Comparison of ENCODE assay signal across 8 mouse cellular contexts in the genomic region with DNA sequence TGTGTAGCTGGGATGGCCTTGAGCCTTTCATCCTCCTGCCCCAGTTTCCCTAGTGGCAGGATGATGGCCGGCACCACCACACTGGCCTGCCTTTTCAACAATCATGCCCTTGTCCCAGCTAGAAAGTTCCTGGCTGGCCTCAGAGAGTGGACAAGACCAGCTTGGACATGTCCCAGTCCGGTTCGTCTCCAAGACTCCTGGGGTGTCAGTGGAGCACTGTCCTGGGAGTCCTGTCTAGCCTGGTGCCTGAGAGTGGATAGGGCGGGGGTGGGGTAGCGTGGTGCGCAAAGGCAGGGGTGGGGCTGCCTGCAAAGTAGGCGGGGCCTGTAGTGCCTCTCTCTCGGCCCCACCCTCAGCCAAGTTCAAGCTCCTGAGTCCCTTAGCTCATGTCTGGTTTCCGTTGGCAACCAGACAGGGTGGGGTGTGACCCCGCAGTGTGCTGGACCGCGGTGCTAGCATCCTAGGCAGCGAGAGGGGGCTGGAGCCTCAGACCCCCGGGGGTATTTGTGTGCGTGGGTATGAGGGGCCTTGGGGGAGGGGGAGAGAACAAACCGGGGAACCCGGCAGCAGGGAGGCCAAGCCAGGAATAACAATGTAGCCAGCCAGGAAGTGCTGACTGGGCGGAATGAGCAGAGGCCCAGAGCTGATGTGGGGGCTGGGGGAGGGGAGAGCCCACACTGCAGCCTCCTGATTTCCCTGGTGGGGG. TPM values are rescaled to one million over a fixed set of nuclear protein-coding genes. Genes with fewer than 3 reads are reported as not detected.
DNase-seq lines count a peak whose midpoint lies in the region; ATAC-seq lines count a peak whose summit lies in the region.

No protein-coding gene starts in this region.

- peaks cover 76% of the 10 kb centered on the region; the same call in 1 of the 2 replicates for H3K79me2 ChIP-seq in macrophage (ENCODE audit: inconsistent target)

- H3K9me3 ChIP-seq in forebrain, embryonic 11.5 days (ENCODE audit: control insufficient read depth, low read length), result no peaks in the 10 kb centered on the region
- no peaks in the 10 kb centered on the region for H3K9me3 ChIP-seq in stomach, embryonic 16.5 days (replicated peaks; ENCODE audit: control insufficient read depth, low read length)

- peaks cover 27% of the 10 kb centered on the region for H3K4me1 ChIP-seq in forebrain, embryonic 11.5 days (replicated peaks; ENCODE audit: control insufficient read depth, insufficient read depth, low read length)
- peaks cover 30% of the 10 kb centered on the region for H3K4me1 ChIP-seq in stomach, embryonic 16.5 days (ENCODE audit: control insufficient read depth, insufficient read depth, low read length)

- peaks cover 15% of the 10 kb centered on the region for H3K27me3 ChIP-seq in forebrain, embryonic 11.5 days (ENCODE audit: control insufficient read depth, insufficient read depth, low read length)
- no peaks in the 10 kb centered on the region for H3K27me3 ChIP-seq in stomach, embryonic 16.5 days (ENCODE audit: control insufficient read depth, insufficient read depth, low read length)

- H3K4me3 ChIP-seq in forebrain, embryonic 11.5 days (ENCODE audit: low read depth, low read length), result 0 out of 2 replicates have a peak overlapping the region, but pooled peaks have one; percentile 9
- H3K4me3 ChIP-seq in macrophage (ENCODE audit: inconsistent target), result no peak overlapping the region
- peak overlapping the region; percentile 24 for H3K4me3 ChIP-seq in stomach, embryonic 16.5 days (replicated peaks; ENCODE audit: low read length)

- 4% methylated on average over 18 of the region's 18 CpGs for WGBS in forebrain, embryonic 11.5 days
- WGBS in macrophage (ENCODE audit: missing documents), result 70% methylated on average over 17 of the region's 18 CpGs
- 9% methylated on average over 18 of the region's 18 CpGs for WGBS in stomach, embryonic 16.5 days

- DNase-seq in layer of hippocampus, adult 11-12 months (ENCODE audit: low spot score), result peak; percentile 69
- no peak for DNase-seq in layer of hippocampus, adult 8-10 months (ENCODE audit: low spot score in 2 of 2)
- DNase-seq in c-Kit-negative CD71-positive TER-119-positive erythroid progenitor cells, embryonic 14.5 days (ENCODE audit: low read depth, low spot score), result peak; percentile 62
- DNase-seq in forebrain, embryonic 11.5 days (ENCODE audit: low spot score), result peak; percentile 88
- DNase-seq in heart, postnatal 4 days, result peak; percentile 83
- DNase-seq in layer of hippocampus, postnatal 14 days (ENCODE audit: low spot score in 2 of 2), result peak; percentile 61 to 66

- ATAC-seq in forebrain, embryonic 11.5 days (replicated peaks; ENCODE audit: low FRiP score), result peak; percentile 85
- ATAC-seq in stomach, embryonic 16.5 days (ENCODE audit: insufficient read depth, low FRiP score), result peak; percentile 83

- peak overlapping the region; percentile 54 for H3K9ac ChIP-seq in forebrain, embryonic 11.5 days (ENCODE audit: low read length)
- peak overlapping the region; percentile 54 for H3K9ac ChIP-seq in stomach, embryonic 16.5 days (ENCODE audit: low read length)

- H3K27ac ChIP-seq in forebrain, embryonic 11.5 days (ENCODE audit: low read depth, low read length), result peak overlapping the region; percentile 69
- peak overlapping the region; percentile 86 for H3K27ac ChIP-seq in macrophage
- H3K27ac ChIP-seq in stomach, embryonic 16.5 days (ENCODE audit: low read length), result peak overlapping the region; percentile 90

- peak overlapping the region; percentile 42 for H3K4me2 ChIP-seq in forebrain, embryonic 11.5 days (ENCODE audit: low read depth, low read length, severe bottlenecking)
- H3K4me2 ChIP-seq in stomach, embryonic 16.5 days (ENCODE audit: low read depth, low read length), result peak overlapping the region; percentile 46

- H3K36me3 ChIP-seq in forebrain, embryonic 11.5 days (ENCODE audit: control insufficient read depth, insufficient read depth, low read length), result no peaks in the 10 kb centered on the region; the same call in 1 of the 2 replicates
- H3K36me3 ChIP-seq in macrophage (ENCODE audit: inconsistent target), result peaks cover 32% of the 10 kb centered on the region; the same call in 1 of the 2 replicates
- peaks cover 12% of the 10 kb centered on the region; the same call in 1 of the 2 replicates for H3K36me3 ChIP-seq in stomach, embryonic 16.5 days (ENCODE audit: control insufficient read depth, insufficient read depth, low read length)

RNA-seq across cellular contexts. Expression of a gene that starts 8.8 kb away (rescaled TPM):
- 1 to 10 TPM; 1.3 to 1.7 (median 1.4) TPM for total RNA-seq in layer of hippocampus, adult 8-10 months (2022)
- 2.8 and 3.3 TPM in 2 replicates for polyA plus RNA-seq in forebrain, embryonic 11.5 days (2014; fragmentation: Nextera tagmentation; extraction: Ambion mirVana)
- total RNA-seq in heart, postnatal 4 days (2021), result 1 to 10 TPM; 1.9 to 2.4 TPM
- total RNA-seq in layer of hippocampus, postnatal 14 days (2021), result 1 to 10 TPM; 1.1 to 1.5 TPM
- total RNA-seq in macrophage (2018; cell fraction: chromatin; rRNA removed), result 1 to 10 TPM in 19 of 26 experiments, under 1 TPM in 2, not detected in 5; 0.62 to 6.3 (median 2.6) TPM
- 10 to 100 TPM in 25 of 26 experiments, 1 to 10 TPM in 1; 9.7 to 17.7 (median 13.3) TPM for total RNA-seq in macrophage (2018; cell fraction: cytosol; rRNA removed)
- 10 to 100 TPM in 1 of 26 experiments, 1 to 10 TPM in 25; 1.4 to 11.8 (median 5.5) TPM for total RNA-seq in macrophage (2018; cell fraction: nucleus; rRNA removed)
- 9.6 to 21.8 TPM (median 14.6 TPM) in 3 replicates for polyA plus RNA-seq in macrophage (2018)
- 61.8 and 65.3 TPM in 2 replicates for polyA plus RNA-seq in stomach, embryonic 16.5 days (2015; fragmentation: Nextera tagmentation; extraction: Ambion mirVana)

RNA-seq across cellular contexts. Expression of a gene that starts 12.9 kb away (rescaled TPM):
- total RNA-seq in layer of hippocampus, adult 8-10 months (2022), result 1 to 10 TPM; 2.9 to 9.7 (median 4.2) TPM
- 1.1 and 3.0 TPM in 2 replicates for polyA plus RNA-seq in forebrain, embryonic 11.5 days (2014; fragmentation: Nextera tagmentation; extraction: Ambion mirVana)
- total RNA-seq in heart, postnatal 4 days (2021), result under 1 TPM; 0.72 to 0.98 TPM
- 1 to 10 TPM; 2.8 to 5.4 TPM for total RNA-seq in layer of hippocampus, postnatal 14 days (2021)
- total RNA-seq in macrophage (2018; cell fraction: chromatin; rRNA removed), result 1 to 10 TPM in 17 of 26 experiments, not detected in 9; 1.1 to 5.7 (median 2.3) TPM
- 1 to 10 TPM in 1 of 26 experiments, under 1 TPM in 7, not detected in 18; 0.22 to 1.1 (median 0.36) TPM for total RNA-seq in macrophage (2018; cell fraction: cytosol; rRNA removed)
- total RNA-seq in macrophage (2018; cell fraction: nucleus; rRNA removed), result 1 to 10 TPM in 9 of 26 experiments, under 1 TPM in 1, not detected in 16; 0.63 to 8.6 (median 2.8) TPM
- 0.57 TPM in 1 of 3 replicates, not detected in the others for polyA plus RNA-seq in macrophage (2018)
- 1.3 and 1.5 TPM in 2 replicates for polyA plus RNA-seq in stomach, embryonic 16.5 days (2015; fragmentation: Nextera tagmentation; extraction: Ambion mirVana)

RNA-seq across cellular contexts. Expression of a gene that starts 17.4 kb away (rescaled TPM):
- total RNA-seq in layer of hippocampus, adult 8-10 months (2022), result 1 to 10 TPM; 2.7 to 5.5 (median 4.5) TPM
- polyA plus RNA-seq in forebrain, embryonic 11.5 days (2014; fragmentation: Nextera tagmentation; extraction: Ambion mirVana), result 3.0 and 3.5 TPM in 2 replicates
- under 1 TPM; 0.55 to 0.70 TPM for total RNA-seq in heart, postnatal 4 days (2021)
- 1 to 10 TPM; 3.1 to 4.5 TPM for total RNA-seq in layer of hippocampus, postnatal 14 days (2021)
- 1 to 10 TPM in 22 of 26 experiments, under 1 TPM in 3, not detected in 1; 0.38 to 4.3 (median 2.4) TPM for total RNA-seq in macrophage (2018; cell fraction: chromatin; rRNA removed)
- 1 to 10 TPM in 1 of 26 experiments, under 1 TPM in 25; 0.15 to 1.2 (median 0.53) TPM for total RNA-seq in macrophage (2018; cell fraction: cytosol; rRNA removed)
- total RNA-seq in macrophage (2018; cell fraction: nucleus; rRNA removed), result 1 to 10 TPM in 25 of 26 experiments, under 1 TPM in 1; 0.81 to 7.0 (median 2.7) TPM
- polyA plus RNA-seq in macrophage (2018), result 0.07 to 1.0 TPM (median 0.46 TPM) in 3 replicates
- polyA plus RNA-seq in stomach, embryonic 16.5 days (2015; fragmentation: Nextera tagmentation; extraction: Ambion mirVana), result 3.0 and 3.8 TPM in 2 replicates

RNA-seq across cellular contexts. Expression of a gene that starts 17.4 kb away (rescaled TPM):
- total RNA-seq in layer of hippocampus, adult 8-10 months (2022), result 10 to 100 TPM; 64.3 to 78.5 (median 72.6) TPM
- 61.0 and 66.3 TPM in 2 replicates for polyA plus RNA-seq in forebrain, embryonic 11.5 days (2014; fragmentation: Nextera tagmentation; extraction: Ambion mirVana)
- total RNA-seq in heart, postnatal 4 days (2021), result 10 to 100 TPM; 52.9 to 55.9 TPM
- total RNA-seq in layer of hippocampus, postnatal 14 days (2021), result 10 to 100 TPM; 73.7 to 74.3 TPM
- total RNA-seq in macrophage (2018; cell fraction: chromatin; rRNA removed), result 10 to 100 TPM in 20 of 26 experiments, 1 to 10 TPM in 6; 5.0 to 26.5 (median 14.1) TPM
- 10 to 100 TPM; 21.6 to 41.1 (median 29.6) TPM for total RNA-seq in macrophage (2018; cell fraction: cytosol; rRNA removed)
- 10 to 100 TPM in 24 of 26 experiments, 1 to 10 TPM in 2; 9.0 to 30.8 (median 16.6) TPM for total RNA-seq in macrophage (2018; cell fraction: nucleus; rRNA removed)
- polyA plus RNA-seq in macrophage (2018), result 21.0 to 48.1 TPM (median 32.0 TPM) in 3 replicates
- 77.4 and 79.6 TPM in 2 replicates for polyA plus RNA-seq in stomach, embryonic 16.5 days (2015; fragmentation: Nextera tagmentation; extraction: Ambion mirVana)

RNA-seq across cellular contexts. Expression of a gene that starts 23.4 kb away (rescaled TPM):
- 10 to 100 TPM; 64.6 to 72.1 (median 67.2) TPM for total RNA-seq in layer of hippocampus, adult 8-10 months (2022)
- polyA plus RNA-seq in forebrain, embryonic 11.5 days (2014; fragmentation: Nextera tagmentation; extraction: Ambion mirVana), result 132 and 144 TPM in 2 replicates
- total RNA-seq in heart, postnatal 4 days (2021), result 10 to 100 TPM; 55.4 to 56.8 TPM
- total RNA-seq in layer of hippocampus, postnatal 14 days (2021), result 10 to 100 TPM; 68.6 to 73.2 TPM
- total RNA-seq in macrophage (2018; cell fraction: chromatin; rRNA removed), result 10 to 100 TPM; 37.1 to 93.5 (median 67.0) TPM
- total RNA-seq in macrophage (2018; cell fraction: cytosol; rRNA removed), result 10 to 100 TPM; 14.6 to 29.0 (median 20.0) TPM
- 10 to 100 TPM; 20.2 to 46.0 (median 34.3) TPM for total RNA-seq in macrophage (2018; cell fraction: nucleus; rRNA removed)
- polyA plus RNA-seq in macrophage (2018), result 12.9 to 17.0 TPM (median 15.3 TPM) in 3 replicates
- polyA plus RNA-seq in stomach, embryonic 16.5 days (2015; fragmentation: Nextera tagmentation; extraction: Ambion mirVana), result 69.2 and 79.0 TPM in 2 replicates

Comparison
In these comparisons a context has a peak if more than half of its experiments do, and no peak if none do; other contexts are left out.
1. DNase-seq: peak in layer of hippocampus, adult 11-12 months (single experiment), c-Kit-negative CD71-positive TER-119-positive erythroid progenitor cells, embryonic 14.5 days (single experiment), forebrain, embryonic 11.5 days (single experiment), heart, postnatal 4 days (single experiment) and layer of hippocampus, postnatal 14 days (2 of 2); none in layer of hippocampus, adult 8-10 months (0 of 2).
2. Peak in every context shown above with its lines, with median percentiles within 50 percentile points of each other: H3K27ac ChIP-seq.